Mouse (Mus musculus) heart, postnatal 10 days (tissue): ENCODE data around the gene Fam166a. TPM values are rescaled to one million over a fixed set of nuclear protein-coding genes. Genes with fewer than 3 reads are reported as not detected.

Experiments used
- DNase-seq, 2 experiments: peaks; one replicate each; pipeline ENCODE4 v3.0.0; 2021
- intact Hi-C: fragments of 180-260 bp; cut with DNase I; formaldehyde crosslinking; loops from one replicate; pipeline ENCODE4 v1.15.1; 2025
- total RNA-seq, 2 experiments: library from RNA; stranded (reverse); gene quantifications; 2 replicates each; pipeline ENCODE4 v1.2.3; 2021

The Fam166a gene
- not detected for total RNA-seq

GRCm38 (mm10) chr2:25218445-25218844 lies at the start of gene Fam166a:
TSS of gene Fam166a (plus strand) at chr2:25218745.
- DNase-seq: no peak
- intact Hi-C loops: no loop called here

- no peak for DNase-seq
- intact Hi-C loops: no loop called here
Measured at GRCm38 (mm10) chr2:25169778-25170177, 48.8 kb upstream of the Fam166a start.

DNA sequence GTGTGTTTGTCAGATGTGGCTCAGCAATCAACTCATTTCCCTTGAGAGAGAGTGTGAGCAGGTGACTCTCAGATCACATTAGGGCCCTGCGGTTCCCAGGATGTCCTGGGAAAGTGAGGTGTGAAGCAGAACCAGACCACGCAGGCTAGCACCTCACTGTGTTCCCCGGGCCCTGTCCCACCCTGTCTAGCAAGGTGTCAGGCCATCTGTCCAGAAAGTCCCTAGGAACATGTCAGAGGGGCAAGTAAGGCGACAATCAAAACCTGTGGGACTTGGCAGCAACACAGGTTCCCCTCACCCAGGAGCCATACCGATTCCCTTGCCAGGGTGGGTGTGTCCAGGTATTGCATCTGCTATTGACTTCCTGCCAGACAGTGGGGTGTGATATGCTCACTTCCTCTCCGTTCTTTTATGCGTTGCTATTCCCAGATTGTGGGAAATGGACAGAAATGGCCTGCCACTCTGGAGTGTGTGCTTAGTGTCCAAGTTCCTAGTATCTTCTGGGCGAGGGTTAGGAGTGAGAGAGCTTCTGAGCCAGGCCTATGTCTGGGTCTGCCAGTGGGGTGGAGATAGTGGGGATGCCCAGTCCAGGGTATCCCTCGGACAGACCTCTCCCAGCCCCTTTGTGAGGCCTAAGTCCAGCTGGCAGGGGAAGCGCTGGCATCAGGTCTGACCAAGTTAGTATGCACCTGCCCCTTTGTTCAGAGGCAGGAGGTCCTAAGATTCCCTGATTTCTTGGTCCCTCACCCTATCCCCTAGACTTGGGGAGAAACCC lies 48.0 kb upstream of the Fam166a start:
- intact Hi-C loops: no loop called here
- peak; percentile 35 to 40 for DNase-seq

DNA sequence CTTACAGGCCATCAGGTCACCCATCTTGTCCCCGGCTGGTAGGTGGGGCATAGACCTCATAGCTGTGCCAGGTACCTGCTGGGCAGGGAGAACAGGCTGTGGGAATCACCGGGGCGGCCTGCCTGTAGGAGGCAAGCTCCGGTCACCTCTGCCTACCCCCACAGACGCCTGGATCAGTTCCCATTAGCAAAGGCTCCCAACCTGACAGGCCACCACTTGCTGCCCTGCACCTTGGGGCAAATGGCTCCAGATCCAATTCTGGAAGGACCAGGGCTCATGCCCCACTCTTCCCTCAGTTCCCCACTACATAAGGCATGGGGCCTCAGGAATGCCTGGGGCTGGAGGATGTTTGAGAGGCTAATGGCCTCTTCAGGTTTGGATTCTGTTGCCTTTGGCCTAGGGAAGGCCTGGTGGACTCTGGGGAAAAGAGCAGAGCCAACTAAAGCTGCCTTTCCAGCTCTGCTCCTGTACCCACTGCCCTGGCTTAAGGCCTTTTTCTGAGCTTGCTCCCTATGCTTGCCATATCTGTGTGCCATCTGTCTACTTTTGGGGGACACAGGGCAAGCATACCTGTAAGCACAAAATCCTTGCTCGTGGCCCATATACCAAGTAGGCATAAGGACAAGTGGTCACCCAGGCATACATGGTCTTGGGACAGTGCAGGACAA lies 47.3 kb upstream of the Fam166a start:
- no peak for DNase-seq
- intact Hi-C loops: no loop called here

DNA sequence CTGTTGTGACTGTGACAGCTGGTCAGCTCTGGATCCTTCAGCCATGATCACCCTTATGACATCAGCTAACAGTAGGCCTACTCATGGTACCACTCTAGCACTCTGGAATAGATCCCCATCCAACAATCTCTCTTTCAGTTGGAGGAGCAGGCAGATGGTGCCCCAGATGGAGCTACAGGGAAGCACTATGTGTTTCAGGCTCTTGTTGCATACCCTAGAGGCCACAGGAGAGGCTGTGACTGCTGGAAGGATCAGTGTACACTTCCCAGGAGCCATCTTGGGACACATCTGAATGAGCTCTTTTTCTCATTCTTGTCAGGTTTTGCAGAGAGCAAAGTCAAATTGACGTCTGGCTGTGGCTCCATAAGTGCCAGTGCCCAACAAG lies 46.8 kb upstream of the Fam166a start:
- DNase-seq: no peak
- intact Hi-C loops: no loop called here

DNA sequence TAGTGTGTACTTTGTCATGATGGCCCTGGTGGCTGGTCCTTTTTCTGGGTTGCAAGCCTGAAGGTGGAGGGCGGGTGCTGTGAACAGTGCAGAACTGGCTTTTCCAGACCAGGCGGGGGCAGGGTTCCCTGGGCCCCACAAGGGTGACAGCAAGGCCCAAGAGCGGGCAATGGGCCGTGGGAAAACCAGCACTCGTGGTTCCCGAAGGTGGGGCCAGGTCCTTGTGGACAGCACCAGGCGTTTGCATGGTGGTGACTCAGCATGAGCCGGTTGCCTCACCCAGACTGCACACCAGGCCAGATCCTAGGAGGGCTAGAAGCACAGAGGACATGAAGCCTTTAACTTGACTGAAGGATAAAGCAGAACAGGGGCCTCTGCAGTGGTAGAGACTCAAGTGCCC lies 45.9 kb upstream of the Fam166a start:
- no peak for DNase-seq
- intact Hi-C loops: no loop called here

GRCm38 (mm10) chr2:25173821-25174220 lies 44.7 kb upstream of the Fam166a start:
- DNase-seq: no peak
- intact Hi-C loops: no loop called here

DNA sequence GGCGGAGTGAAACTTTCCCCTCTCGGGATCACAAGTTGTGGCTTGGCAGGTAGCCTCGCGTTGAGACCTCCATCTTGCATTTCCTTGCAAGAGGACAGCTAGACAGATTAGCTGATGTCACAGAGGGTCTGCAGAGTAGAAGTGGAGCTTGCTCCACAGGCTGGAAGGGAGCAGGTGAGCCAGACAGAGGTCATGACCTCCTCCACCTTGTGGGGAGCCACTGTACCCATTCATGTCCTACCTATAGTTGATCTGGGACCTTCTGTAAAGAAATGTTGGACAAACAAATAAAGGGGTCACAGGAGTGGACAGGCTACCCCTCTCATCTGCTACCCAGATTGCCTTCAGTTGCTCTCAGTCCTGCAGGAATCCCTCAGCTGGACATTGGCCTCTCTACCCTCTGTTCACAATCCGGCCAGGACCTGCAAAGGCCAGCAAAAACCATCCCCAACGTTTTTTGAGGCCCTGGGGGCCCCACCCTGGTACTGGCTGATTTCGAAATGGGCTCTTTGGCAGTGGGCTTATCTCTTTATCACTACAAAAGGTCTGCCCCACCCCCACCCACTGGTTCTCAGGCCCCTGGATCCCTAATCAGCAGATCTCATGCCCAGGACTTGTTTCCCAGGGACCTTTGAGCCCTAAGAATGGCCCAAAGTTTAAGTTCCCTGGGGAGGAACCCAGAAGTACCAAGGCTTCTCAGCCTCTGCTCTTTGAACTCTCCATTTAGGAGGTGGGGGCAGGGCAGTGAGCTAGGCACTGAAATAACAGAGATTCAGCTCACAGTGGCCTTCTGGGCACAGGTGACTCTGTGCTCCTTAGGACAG lies 43.5 kb upstream of the Fam166a start:
- intact Hi-C loops: no loop called here
- DNase-seq: no peak

- DNase-seq: no peak
- intact Hi-C loops: no loop called here
Measured at GRCm38 (mm10) chr2:25175690-25176078, 42.9 kb upstream of the Fam166a start.

DNA sequence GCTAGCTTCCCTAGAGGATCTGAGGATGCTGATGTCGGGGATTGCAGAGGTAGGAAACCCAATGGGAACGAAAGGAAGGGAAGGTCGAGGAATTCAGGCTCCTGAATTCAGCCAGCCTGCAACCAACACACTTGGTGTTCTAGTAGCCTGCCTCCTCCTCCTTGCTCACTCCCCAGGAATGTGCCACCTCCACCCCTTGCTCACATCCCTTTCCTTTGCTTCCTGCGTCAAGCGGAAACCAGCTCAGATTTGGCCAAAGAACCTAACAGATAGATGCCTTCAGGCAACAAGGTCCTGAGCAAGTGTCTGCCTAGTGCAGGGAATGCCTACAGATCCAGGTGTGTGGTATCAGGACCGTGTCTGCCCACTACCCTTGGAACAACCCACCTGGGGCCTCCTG lies 42.0 kb upstream of the Fam166a start:
- intact Hi-C loops: no loop called here

GRCm38 (mm10) chr2:25177076-25177475 lies 41.5 kb upstream of the Fam166a start:
- intact Hi-C loops: loop anchor here (1.0 kb wide), 1 partner anchor 14 kb away; no protein-coding TSS in a partner anchor
- peak in 1 of 2 experiments; percentile 26 for DNase-seq

More for the DNA sequence above, 42.0 kb upstream of the Fam166a start:
- peak; percentile 41 to 45 for DNase-seq

GRCm38 (mm10) chr2:25177685-25178084 lies 40.9 kb upstream of the Fam166a start:
- peak; percentile 53 to 59 for DNase-seq

DNA sequence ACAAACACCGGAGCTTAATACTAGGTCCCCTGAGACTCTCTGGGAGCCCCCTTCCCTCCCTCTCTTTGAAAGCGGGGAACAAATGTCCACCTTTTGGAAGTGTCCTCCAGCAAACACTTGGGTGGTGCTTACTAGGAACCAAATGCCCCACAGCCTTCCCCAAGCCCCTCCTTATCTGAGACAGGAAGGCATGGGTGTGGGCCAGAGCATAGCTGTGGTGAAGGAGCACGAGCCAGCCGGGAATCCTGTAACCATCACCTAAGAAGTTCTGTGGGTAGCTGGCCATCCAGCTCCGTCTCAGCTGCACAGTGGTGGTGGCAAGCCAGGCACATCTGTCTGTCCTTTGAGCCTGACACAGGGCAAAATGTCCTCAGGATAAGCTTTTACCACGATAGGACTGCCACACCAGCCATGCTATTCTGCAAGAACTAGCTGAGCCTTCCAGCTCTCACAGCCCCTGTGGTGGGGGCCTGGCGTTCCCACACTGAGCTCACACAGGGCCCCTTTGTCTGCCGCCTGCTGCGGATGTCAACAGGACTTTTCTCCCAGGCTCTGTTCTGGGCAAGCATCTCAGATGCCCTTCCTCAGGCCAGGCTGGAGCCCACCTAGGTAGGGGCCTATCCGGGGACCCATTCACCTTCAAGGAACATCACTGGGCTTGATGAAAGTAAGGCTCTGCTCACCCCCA lies 40.1 kb upstream of the Fam166a start:
- intact Hi-C loops: no loop called here

More at GRCm38 (mm10) chr2:25177685-25178084, 40.9 kb upstream of the Fam166a start:
- intact Hi-C loops: loop anchor here (1.0 kb wide), 1 partner anchor 14 kb away; no protein-coding TSS in a partner anchor

DNA sequence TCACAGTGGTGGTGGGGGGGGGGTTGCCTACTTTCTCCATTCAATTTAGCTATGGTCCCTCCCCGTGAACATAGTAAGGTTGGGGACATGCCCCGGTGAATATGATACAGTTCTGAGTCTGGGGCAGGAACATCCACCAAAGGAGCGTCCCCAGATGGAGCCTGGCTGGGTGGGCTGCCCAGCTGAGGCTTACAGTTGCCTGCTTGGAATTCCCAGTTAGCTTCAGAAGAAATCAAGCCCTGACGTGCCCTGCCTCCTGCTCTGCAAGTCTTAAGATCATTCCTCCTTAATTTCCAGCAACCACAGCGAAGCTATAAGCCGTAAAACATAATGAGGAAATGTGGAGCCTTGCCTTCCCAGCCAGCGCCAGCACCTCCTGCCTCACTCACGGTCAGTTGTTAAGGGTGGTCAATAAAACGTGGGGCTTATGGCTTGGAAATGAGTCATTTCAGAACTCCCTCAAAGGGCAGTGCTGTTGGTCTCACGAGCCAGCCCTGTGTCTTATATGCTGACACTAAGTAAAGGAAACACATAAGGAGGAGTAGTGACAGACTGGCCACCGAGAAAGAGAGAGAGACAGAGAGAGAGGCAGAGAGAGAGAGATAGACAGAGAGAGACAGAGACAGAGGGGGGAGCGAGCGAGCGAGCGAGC lies 38.9 kb upstream of the Fam166a start:
- no peak for DNase-seq
- intact Hi-C loops: loop anchor here (5.0 kb wide), 1 partner anchor 37 kb away; no protein-coding TSS in a partner anchor

More for the DNA sequence above, 40.1 kb upstream of the Fam166a start:
- no peak for DNase-seq

GRCm38 (mm10) chr2:25180478-25180903 lies 38.1 kb upstream of the Fam166a start, which contains the start of gene Nrarp:
TSS of gene Nrarp (plus strand) at chr2:25180758.
- DNase-seq: peak; percentile 95
- intact Hi-C loops: loop anchor here (5.0 kb wide), 1 partner anchor 38 kb away; no protein-coding TSS in a partner anchor

- peak; percentile 57 to 59 for DNase-seq
- intact Hi-C loops: loop anchor here (1.0 to 5.0 kb wide), 2 partner anchors 18 to 39 kb away; no protein-coding TSS in a partner anchor
Measured at GRCm38 (mm10) chr2:25180973-25181890, 37.3 kb upstream of the Fam166a start.

DNA sequence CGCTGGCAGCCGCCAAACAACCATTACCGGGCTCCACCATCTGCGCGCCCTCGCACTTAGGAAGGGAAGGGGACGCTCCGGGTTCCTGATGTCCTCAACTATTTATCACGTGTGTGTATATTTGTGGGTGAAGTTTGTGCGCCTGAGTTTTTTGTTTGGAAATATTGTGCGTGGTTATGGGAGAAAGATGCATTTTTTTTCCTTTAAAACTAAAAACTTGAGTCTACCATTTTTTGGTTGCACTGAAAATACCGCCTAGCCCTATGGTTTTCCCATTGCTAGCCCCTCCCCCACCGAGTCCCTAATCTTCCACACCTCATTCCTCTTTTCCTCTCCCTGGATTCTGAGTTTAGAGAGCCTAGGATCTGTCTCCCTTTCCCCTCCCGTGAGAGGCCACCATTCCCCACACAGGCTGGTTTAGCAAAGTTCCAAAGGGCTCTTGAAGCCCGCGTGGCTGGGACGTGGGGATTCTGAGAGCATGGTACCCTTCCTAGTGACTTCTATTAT lies 36.6 kb upstream of the Fam166a start:
- peak in 1 of 2 experiments; percentile 37 for DNase-seq
- intact Hi-C loops: loop anchor here (1.0 to 5.0 kb wide), 2 partner anchors 19 to 40 kb away; no protein-coding TSS in a partner anchor

GRCm38 (mm10) chr2:25182664-25183063 lies 35.9 kb upstream of the Fam166a start:
- intact Hi-C loops: loop anchor here (5.0 kb wide), 1 partner anchor 40 kb away; no protein-coding TSS in a partner anchor

More at GRCm38 (mm10) chr2:25182664-25183063, 35.9 kb upstream of the Fam166a start:
- no peak for DNase-seq
